Mouse (Mus musculus) kidney, adult 2 months (tissue): ENCODE data around the gene Mvb12b. TPM values are rescaled to one million over a fixed set of nuclear protein-coding genes. Genes with fewer than 3 reads are reported as not detected.

Experiments
- DNase-seq: peaks from one replicate; pipeline ENCODE4 v3.0.0; 2021
- H3K27ac ChIP-seq: fragments of 200-500 bp; 2 replicates; pipeline ENCODE4 v1.5.1; 2012; ENCODE audit warnings: low read depth, low read length, control low read depth, inconsistent platforms; ENCODE audit not compliant: insufficient read depth
- H3K27me3 ChIP-seq: fragments of 200-500 bp; replicated peaks from 2 replicates; pipeline ENCODE4 v1.6.1; 2012; ENCODE audit warnings: mild to moderate bottlenecking, moderate library complexity, low read length, inconsistent platforms; ENCODE audit not compliant: control insufficient read depth, insufficient read depth
- H3K36me3 ChIP-seq: fragments of 200-500 bp; 2 replicates; pipeline ENCODE4 v1.6.1; 2012; ENCODE audit warnings: mild to moderate bottlenecking, moderate library complexity, low read length, inconsistent platforms; ENCODE audit not compliant: control insufficient read depth, insufficient read depth
- H3K4me1 ChIP-seq: fragments of 200-500 bp; 2 replicates; pipeline ENCODE4 v1.6.1; 2011; ENCODE audit warnings: low read length; ENCODE audit not compliant: control insufficient read depth, insufficient read depth
- H3K4me3 ChIP-seq: fragments of 200-500 bp; 2 replicates; pipeline ENCODE4 v1.5.1; 2011; ENCODE audit warnings: mild to moderate bottlenecking, low read depth, low read length, control low read depth; ENCODE audit not compliant: insufficient read depth
- CTCF ChIP-seq: fragments of 200-500 bp; conservative IDR thresholded peaks from 2 replicates; pipeline ENCODE4 v1.5.1; 2011; ENCODE audit warnings: low read depth, mild to moderate bottlenecking, control low read depth, low read length, moderate library complexity, mixed read lengths; ENCODE audit not compliant: insufficient read depth, insufficient read length
- POLR2A ChIP-seq: fragments of 200-500 bp; IDR thresholded peaks from one replicate; pipeline ENCODE4 v1.6.1; 2011; ENCODE audit warnings: low read depth, low read length, control low read depth
- WGBS: fragments of 180-500 bp; shearing (Covaris S2); methylation state at CpG from one replicate; pipeline ENCODE4 v1.1.7; 2018; 5-methylcytosine and 5-hydroxymethylcytosine counted together
- polyA plus RNA-seq: library from polyadenylated mRNA; depleted of rRNA; stranded (reverse); fragments of >200 nt; gene quantifications from 2 replicates; pipeline ENCODE4 v1.2.3, GENCODE M21; 2012

Gene Mvb12b
- polyA plus RNA-seq, 1 experiment: 29.2 TPM

GRCm38 (mm10) chr2:33716878-33717277, 170.9 kb downstream of the Mvb12b start:
- H3K27ac ChIP-seq: no peak overlapping the region
- H3K4me1 ChIP-seq: no peaks in the 10 kb centered on the region
- H3K4me3 ChIP-seq: no peak overlapping the region
- no peak for TF ChIP-seq POLR2A
- TF ChIP-seq CTCF: no peak
- H3K36me3 ChIP-seq: no peaks in the 10 kb centered on the region
- DNase-seq: no peak
- H3K27me3 ChIP-seq: peaks cover 2% of the 10 kb centered on the region; the same call in 1 of the 2 replicates
- WGBS: 24% methylated on average over 15 of the region's 15 CpGs

GRCm38 (mm10) chr2:33714932-33715331, 172.8 kb downstream of the Mvb12b start:
- no peak overlapping the region for H3K27ac ChIP-seq
- no peak for TF ChIP-seq CTCF
- no peak for TF ChIP-seq POLR2A
- WGBS: 59% methylated on average over 8 of the region's 8 CpGs
- no peak overlapping the region for H3K4me3 ChIP-seq
- no peak for DNase-seq
- peaks cover 2% of the 10 kb centered on the region; the same call in 1 of the 2 replicates for H3K27me3 ChIP-seq
- no peaks in the 10 kb centered on the region for H3K4me1 ChIP-seq
- no peaks in the 10 kb centered on the region for H3K36me3 ChIP-seq

DNA sequence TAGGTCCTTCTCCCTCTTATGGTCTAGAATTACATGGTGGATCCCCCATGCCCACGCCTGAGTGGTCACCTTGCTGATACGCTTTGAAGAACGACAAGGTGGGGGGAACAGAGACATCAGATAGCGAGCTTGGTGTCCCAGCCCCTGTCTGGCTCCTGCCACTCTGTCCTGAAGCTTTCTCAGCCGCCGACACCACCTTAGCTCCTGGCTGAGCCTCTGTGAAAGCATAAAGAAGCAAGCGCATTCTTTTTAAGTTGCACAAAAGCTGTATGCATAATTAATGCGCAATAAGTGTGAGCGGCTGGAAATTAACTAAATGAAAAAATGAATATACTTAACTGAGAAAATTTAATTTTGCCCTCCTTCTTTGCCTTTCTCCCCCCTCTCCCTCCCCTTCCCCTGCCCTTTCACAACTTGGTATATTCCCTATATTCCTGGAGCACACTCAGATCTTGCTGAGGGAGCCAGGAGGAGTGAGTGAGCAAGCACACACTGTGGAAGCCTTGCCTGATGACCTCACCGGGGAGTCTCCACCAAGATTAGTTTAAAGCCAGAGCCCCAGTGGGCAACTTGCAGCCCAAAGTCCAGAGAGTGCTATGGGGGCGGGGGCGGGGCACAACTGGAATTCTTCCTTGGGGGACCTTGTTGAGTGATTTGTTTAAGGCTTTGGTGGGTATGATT, 174.0 kb downstream of the Mvb12b start:
- TF ChIP-seq CTCF (no peak), POLR2A (no peak)
- no peaks in the 10 kb centered on the region for H3K4me1 ChIP-seq
- H3K36me3 ChIP-seq: no peaks in the 10 kb centered on the region
- no peak for DNase-seq
- peaks cover 2% of the 10 kb centered on the region; the same call in 1 of the 2 replicates for H3K27me3 ChIP-seq
- 33% methylated on average over 12 of the region's 12 CpGs for WGBS
- H3K27ac ChIP-seq: no peak overlapping the region
- H3K4me3 ChIP-seq: no peak overlapping the region

DNA sequence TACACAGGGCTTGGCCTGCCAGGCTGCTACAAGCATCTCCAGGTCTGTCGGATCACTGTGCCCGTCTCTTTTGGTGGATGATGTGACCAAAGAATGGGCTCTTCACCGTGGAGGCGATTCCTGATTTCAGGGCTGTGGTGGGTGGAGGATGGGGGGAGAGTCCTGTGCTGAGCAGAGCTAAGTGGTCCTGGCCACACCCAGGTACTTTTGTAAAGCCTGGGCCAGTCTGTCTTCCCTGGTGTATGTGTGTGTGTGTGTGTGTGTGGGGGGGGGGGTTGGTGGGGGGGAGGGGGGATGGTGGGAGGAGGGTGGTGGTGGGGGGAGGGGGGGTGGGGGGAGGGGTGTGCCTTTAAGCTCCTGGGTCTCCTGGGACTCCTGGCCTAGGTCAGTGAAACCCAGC, 174.9 kb downstream of the Mvb12b start:
- H3K36me3 ChIP-seq: no peaks in the 10 kb centered on the region
- H3K27me3 ChIP-seq: peaks cover 2% of the 10 kb centered on the region; the same call in 1 of the 2 replicates
- no peak for DNase-seq
- TF ChIP-seq POLR2A (no peak), CTCF (no peak)
- WGBS: 50% methylated on average over 4 of the region's 4 CpGs
- no peak overlapping the region for H3K27ac ChIP-seq
- H3K4me3 ChIP-seq: no peak overlapping the region
- H3K4me1 ChIP-seq: no peaks in the 10 kb centered on the region

DNA sequence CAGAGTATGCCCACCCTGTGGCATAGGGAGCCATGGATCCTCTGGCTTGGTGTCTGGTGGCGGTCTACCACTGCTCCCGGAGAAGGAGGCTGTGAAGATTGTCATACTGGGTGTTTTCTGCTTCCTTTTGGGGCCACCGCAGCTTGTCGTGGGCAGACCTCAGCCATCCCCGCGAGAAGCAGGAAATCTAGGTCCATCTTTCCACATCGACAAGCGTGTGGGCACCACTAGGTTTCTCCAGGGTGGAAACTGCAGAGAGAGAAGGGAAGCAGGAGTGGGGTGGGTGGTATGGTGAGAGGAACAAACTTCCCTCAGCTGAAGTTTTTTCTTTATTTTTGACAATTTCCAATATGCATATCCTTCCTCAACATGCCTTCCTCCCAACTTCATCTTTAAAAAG, 178.9 kb downstream of the Mvb12b start:
- TF ChIP-seq POLR2A (no peak), CTCF (no peak)
- H3K27me3 ChIP-seq: no peaks in the 10 kb centered on the region
- no peak overlapping the region for H3K4me3 ChIP-seq
- H3K27ac ChIP-seq: no peak overlapping the region
- no peaks in the 10 kb centered on the region for H3K4me1 ChIP-seq
- no peaks in the 10 kb centered on the region for H3K36me3 ChIP-seq
- no peak for DNase-seq
- WGBS: 84% methylated on average over 8 of the region's 8 CpGs

- no peaks in the 10 kb centered on the region for H3K27me3 ChIP-seq
- no peak for DNase-seq
- 41% methylated on average over 3 of the region's 3 CpGs for WGBS
- no peak overlapping the region for H3K4me3 ChIP-seq
- no peaks in the 10 kb centered on the region for H3K36me3 ChIP-seq
- no peak overlapping the region for H3K27ac ChIP-seq
- TF ChIP-seq POLR2A: no peak
- TF ChIP-seq CTCF: no peak
- no peaks in the 10 kb centered on the region for H3K4me1 ChIP-seq
Measured at GRCm38 (mm10) chr2:33708096-33708495, 179.7 kb downstream of the Mvb12b start.

DNA sequence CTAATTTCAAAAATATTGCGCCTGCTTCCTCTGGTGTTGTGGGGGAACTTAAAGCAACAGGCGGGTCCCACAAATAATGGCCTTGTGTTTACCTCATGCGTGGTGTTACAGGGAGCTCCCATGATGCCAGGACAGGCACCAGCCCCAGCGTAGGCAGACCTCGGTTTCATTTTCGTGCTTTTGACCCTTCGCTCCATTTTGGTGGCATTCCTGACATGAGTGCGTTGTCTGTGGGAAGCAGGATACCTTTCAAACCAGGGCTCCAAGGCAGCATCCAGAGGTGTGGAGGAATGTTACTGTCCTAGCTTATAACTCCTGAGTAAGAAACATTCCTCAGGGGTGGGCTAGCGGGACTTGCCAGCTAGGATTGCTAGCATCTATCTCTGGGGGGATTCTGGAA, 181.3 kb downstream of the Mvb12b start:
- Histone ChIP-seq H3K27me3 (no peaks in the 10 kb centered on the region), H3K27ac (no peak overlapping the region), H3K4me3 (no peak overlapping the region), H3K36me3 (no peaks in the 10 kb centered on the region), H3K4me1 (no peaks in the 10 kb centered on the region)
- TF ChIP-seq CTCF (no peak), POLR2A (no peak)
- DNase-seq: no peak
- WGBS: 61% methylated on average over 9 of the region's 9 CpGs

DNA sequence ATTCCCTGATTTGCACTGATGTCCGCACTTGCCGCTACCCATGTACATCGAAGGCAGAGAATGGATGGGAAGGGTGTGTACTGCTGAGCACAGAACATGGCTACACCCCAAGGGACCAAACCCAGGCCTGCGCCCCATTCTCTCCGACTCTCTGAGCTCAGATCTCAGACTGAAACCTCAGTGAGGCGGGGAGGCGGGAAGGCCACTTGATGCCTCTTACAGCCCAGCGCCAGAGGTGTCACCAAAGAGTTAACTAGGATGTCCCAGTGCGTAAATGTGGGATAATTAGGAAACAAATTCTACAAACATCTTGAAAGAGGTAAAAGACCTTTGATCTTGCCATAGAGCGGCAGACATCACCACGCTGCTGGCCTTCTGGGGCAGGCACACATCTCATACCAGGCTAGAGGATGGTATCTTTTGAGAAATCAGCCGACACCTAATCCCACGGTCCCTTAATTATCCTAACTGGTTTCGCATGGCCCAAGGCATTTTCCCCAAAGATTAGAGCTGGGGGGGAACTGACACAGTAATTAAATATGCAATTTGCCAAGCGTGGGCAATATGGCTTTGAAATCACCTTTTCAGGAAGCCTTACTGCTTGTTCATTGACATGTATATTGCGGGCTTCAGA, 181.9 kb downstream of the Mvb12b start:
- H3K27me3 ChIP-seq: no peaks in the 10 kb centered on the region
- no peak for DNase-seq
- H3K4me3 ChIP-seq: no peak overlapping the region
- no peaks in the 10 kb centered on the region for H3K4me1 ChIP-seq
- no peak overlapping the region for H3K27ac ChIP-seq
- no peaks in the 10 kb centered on the region for H3K36me3 ChIP-seq
- 50% methylated on average over 16 of the region's 16 CpGs for whole genome bisulfite sequencing
- TF ChIP-seq CTCF (no peak), POLR2A (no peak)
